In genomic region chr5:100393681-100394080, GRCm38 (mm10) we compare ENCODE assay signal across 16 mouse cellular contexts. TPM values are rescaled to one million over a fixed set of nuclear protein-coding genes. Genes with fewer than 3 reads are reported as not detected.
DNase-seq lines count a peak whose midpoint lies in the region; ATAC-seq and TF ChIP-seq lines count a peak whose summit lies in the region.
"Had no signal": no experiment of that assay in that cellular context is flagged by ENCODE, and none has a peak within 500 bp of the region (broad histone marks: within the 10 kb centered on the region; RNA-seq: fewer than 3 reads in every experiment).

No protein-coding gene starts in this region.

- 91% methylated on average over 3 of the region's 3 CpGs for WGBS in embryonic facial prominence, embryonic 14.5 days
- 87% methylated on average over 3 of the region's 3 CpGs for WGBS in embryonic facial prominence, embryonic 10.5 days
- 75% methylated on average over 3 of the region's 3 CpGs for WGBS in lung, postnatal 0 days
- WGBS in hindbrain, embryonic 10.5 days = 92% methylated on average over 3 of the region's 3 CpGs

- TF ChIP-seq CTCF in lung, postnatal 0 days (IDR thresholded peaks at IDR 0.05) = peak; percentile 22; the same call in 1 of the 2 replicates

- no peak overlapping the region for H3K4me3 ChIP-seq in embryonic facial prominence, embryonic 14.5 days (ENCODE audit: low read depth, low read length)
- no peak overlapping the region for H3K4me3 ChIP-seq in embryonic facial prominence, embryonic 10.5 days
- no peak overlapping the region for H3K4me3 ChIP-seq in lung, postnatal 0 days (ENCODE audit: low read depth, low read length)
- no peak overlapping the region for H3K4me3 ChIP-seq in hindbrain, embryonic 10.5 days
- H3K4me3 ChIP-seq: forebrain, embryonic 13.5 days; hindbrain, embryonic 13.5 days; limb, embryonic 13.5 days had no signal

- peaks cover 98% of the 10 kb centered on the region for H3K36me3 ChIP-seq in embryonic facial prominence, embryonic 14.5 days (ENCODE audit: control insufficient read depth, insufficient read depth, low read length)
- H3K36me3 ChIP-seq in embryonic facial prominence, embryonic 10.5 days (replicated peaks) = peaks cover 99% of the 10 kb centered on the region
- peaks cover 70% of the 10 kb centered on the region for H3K36me3 ChIP-seq in lung, postnatal 0 days (ENCODE audit: insufficient read depth, low read length)
- peaks cover 98% of the 10 kb centered on the region for H3K36me3 ChIP-seq in hindbrain, embryonic 10.5 days

- H3K27me3 ChIP-seq in embryonic facial prominence, embryonic 14.5 days (replicated peaks; ENCODE audit: control insufficient read depth, insufficient read depth, low read length) = no peaks in the 10 kb centered on the region
- no peaks in the 10 kb centered on the region for H3K27me3 ChIP-seq in embryonic facial prominence, embryonic 10.5 days (replicated peaks; ENCODE audit: low read depth, poor library complexity, severe bottlenecking)
- H3K27me3 ChIP-seq in lung, postnatal 0 days (replicated peaks; ENCODE audit: insufficient read depth, low read length) = no peaks in the 10 kb centered on the region
- no peaks in the 10 kb centered on the region for H3K27me3 ChIP-seq in hindbrain, embryonic 10.5 days (ENCODE audit: insufficient read depth, poor library complexity, severe bottlenecking)
- H3K27me3 ChIP-seq: forebrain, embryonic 13.5 days; hindbrain, embryonic 13.5 days; limb, embryonic 13.5 days; Patski had no signal

- H3K4me1 ChIP-seq in embryonic facial prominence, embryonic 14.5 days (ENCODE audit: control insufficient read depth, insufficient read depth, low read length) = no peaks in the 10 kb centered on the region
- no peaks in the 10 kb centered on the region for H3K4me1 ChIP-seq in embryonic facial prominence, embryonic 10.5 days
- H3K4me1 ChIP-seq in lung, postnatal 0 days (ENCODE audit: insufficient read depth, low read depth, low read length) = no peaks in the 10 kb centered on the region
- no peaks in the 10 kb centered on the region for H3K4me1 ChIP-seq in hindbrain, embryonic 10.5 days (replicated peaks)
- H3K4me1 ChIP-seq: forebrain, embryonic 13.5 days; hindbrain, embryonic 13.5 days; limb, embryonic 13.5 days had no signal

- no peak overlapping the region for H3K27ac ChIP-seq in embryonic facial prominence, embryonic 14.5 days (replicated peaks; ENCODE audit: low read depth, low read length)
- no peak overlapping the region for H3K27ac ChIP-seq in embryonic facial prominence, embryonic 10.5 days (replicated peaks)
- H3K27ac ChIP-seq in lung, postnatal 0 days (ENCODE audit: low read length) = no peak overlapping the region
- H3K27ac ChIP-seq in hindbrain, embryonic 10.5 days = no peak overlapping the region
- H3K27ac ChIP-seq: forebrain, embryonic 13.5 days; hindbrain, embryonic 13.5 days; limb, embryonic 13.5 days had no signal

- no peak overlapping the region for H3K4me2 ChIP-seq in embryonic facial prominence, embryonic 14.5 days (ENCODE audit: low read depth, low read length)
- no peak overlapping the region for H3K4me2 ChIP-seq in lung, postnatal 0 days (replicated peaks; ENCODE audit: low read depth, low read length)
- H3K4me2 ChIP-seq: forebrain, embryonic 13.5 days; hindbrain, embryonic 13.5 days; limb, embryonic 13.5 days had no signal

- ATAC-seq in embryonic facial prominence, embryonic 14.5 days (ENCODE audit: low read depth) = no peak
- no peak for ATAC-seq in lung, postnatal 0 days
- ATAC-seq: forebrain, embryonic 13.5 days; Patski had no signal

- no peak overlapping the region for H3K9ac ChIP-seq in embryonic facial prominence, embryonic 14.5 days (ENCODE audit: low read depth, low read length)
- no peak overlapping the region for H3K9ac ChIP-seq in lung, postnatal 0 days (replicated peaks; ENCODE audit: low read depth)
- H3K9ac ChIP-seq: forebrain, embryonic 13.5 days; hindbrain, embryonic 13.5 days; limb, embryonic 13.5 days had no signal

- TF ChIP-seq EP300 in lung, postnatal 0 days (IDR thresholded peaks at IDR 0.05) = no peak

- DNase-seq in embryonic facial prominence, embryonic 14.5 days (ENCODE audit: low spot score) = peak; percentile 16
- no peak for DNase-seq in embryonic facial prominence, embryonic 10.5 days (ENCODE audit: low spot score)
- peak; percentile 51 for DNase-seq in lung, postnatal 0 days (ENCODE audit: low spot score)
- no peak for DNase-seq in lung, postnatal 14 days
- DNase-seq in fibroblast of lung, adult 2 months (ENCODE audit: low read depth) = peak; percentile 24
- no peak for DNase-seq in cerebellum, adult 9-11 months
- DNase-seq in hindbrain, embryonic 10.5 days (ENCODE audit: low spot score) = no peak
- no peak for DNase-seq in layer of hippocampus, adult 9-11 months
- DNase-seq: cerebellum, adult 11 months; kidney, adult 2 months; kidney, postnatal 4 days; thymus, postnatal 36 days had no signal

- no peaks in the 10 kb centered on the region for H3K9me3 ChIP-seq in embryonic facial prominence, embryonic 14.5 days (ENCODE audit: control insufficient read depth, low read length)
- no peaks in the 10 kb centered on the region for H3K9me3 ChIP-seq in embryonic facial prominence, embryonic 10.5 days
- no peaks in the 10 kb centered on the region for H3K9me3 ChIP-seq in lung, postnatal 0 days (ENCODE audit: low read length)
- H3K9me3 ChIP-seq in hindbrain, embryonic 10.5 days = no peaks in the 10 kb centered on the region
- H3K9me3 ChIP-seq: forebrain, embryonic 13.5 days; hindbrain, embryonic 13.5 days; limb, embryonic 13.5 days had no signal

RNA-seq across cellular contexts. Expression of gene Sec31a, which starts 22.4 kb away (rescaled TPM):
- 245 and 247 TPM in 2 replicates for polyA plus RNA-seq in embryonic facial prominence, embryonic 14.5 days (2014; fragmentation: Nextera tagmentation; extraction: Ambion mirVana)
- 117 and 125 TPM in 2 replicates for polyA plus RNA-seq in embryonic facial prominence, embryonic 10.5 days (2016; fragmentation: Nextera tagmentation; extraction: Ambion mirVana)
- polyA plus RNA-seq in lung, postnatal 0 days (2015; fragmentation: Nextera tagmentation; extraction: Ambion mirVana) = 94.8 and 96.3 TPM in 2 replicates
- 108 and 114 TPM in 2 replicates for polyA plus RNA-seq in hindbrain, embryonic 10.5 days (2016; fragmentation: Nextera tagmentation; extraction: Ambion mirVana)

Comparison
In these comparisons a context has a peak if more than half of its experiments do, and no peak if none do; other contexts are left out.
1. DNase-seq: peak in embryonic facial prominence, embryonic 14.5 days (single experiment), lung, postnatal 0 days (single experiment) and fibroblast of lung, adult 2 months (single experiment); none in embryonic facial prominence, embryonic 10.5 days (single experiment), lung, postnatal 14 days (single experiment), cerebellum, adult 9-11 months (single experiment), hindbrain, embryonic 10.5 days (single experiment) and layer of hippocampus, adult 9-11 months (single experiment).